Comparison of ENCODE assay signal across 13 mouse cellular contexts in the genomic region with DNA sequence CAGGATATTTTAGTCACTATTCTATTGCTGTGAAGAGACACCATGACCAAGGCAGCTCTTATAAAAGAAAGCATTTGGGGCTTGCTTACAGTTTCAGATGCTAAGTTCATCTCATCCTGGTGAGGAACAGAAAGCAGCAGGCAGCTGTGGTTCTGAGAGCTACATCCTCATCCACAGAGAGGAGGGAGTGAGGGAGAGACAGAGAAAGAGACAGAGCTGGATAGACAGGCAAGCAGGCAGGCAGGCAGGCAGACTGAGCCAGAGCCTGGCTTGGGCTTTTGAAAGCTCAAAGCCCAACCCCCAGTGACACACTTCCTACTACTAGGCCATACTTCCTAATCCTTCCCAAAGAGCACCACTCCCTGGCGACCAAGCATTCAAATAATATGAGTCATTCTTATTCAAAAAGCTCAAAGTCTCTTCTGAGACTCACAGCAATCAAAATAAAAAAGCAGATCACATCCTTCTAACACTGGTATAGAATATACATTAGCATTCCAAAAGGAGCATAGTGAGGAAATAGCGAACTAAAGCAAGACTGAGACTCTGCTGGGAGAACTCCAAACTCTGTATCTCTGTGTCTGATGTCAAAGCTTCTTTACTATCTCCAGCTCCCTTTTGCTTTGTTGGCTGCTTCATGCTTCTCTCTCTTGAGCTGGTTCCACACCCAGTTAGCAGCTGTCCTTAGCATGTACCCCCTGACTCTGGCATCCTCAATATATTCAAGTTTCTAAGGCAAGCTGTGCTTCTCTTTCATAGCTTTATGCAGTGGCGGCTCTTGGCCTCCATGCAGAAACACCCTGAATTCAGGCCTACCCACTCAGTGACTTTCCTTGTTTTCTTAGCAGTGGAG.
DNase-seq lines count a peak whose midpoint lies in the region; ATAC-seq lines count a peak whose summit lies in the region.
"Had no signal": no experiment of that assay in that cellular context is flagged by ENCODE, and none has a peak within 500 bp of the region (broad histone marks: within the 10 kb centered on the region; RNA-seq: fewer than 3 reads in every experiment).

No protein-coding gene starts in this region.

- 0 out of 2 replicates have a peak, but pooled peaks have one; percentile 18 for ATAC-seq in common myeloid progenitor, adult 5-6 weeks (replicated peaks; ENCODE audit: low read depth, poor library complexity, severe bottlenecking)
- ATAC-seq: forebrain, embryonic 13.5 days; inflammation-experienced regulatory T-cells, adult 6 months; Patski had no signal

- DNase-seq in layer of hippocampus, adult 9-11 months, result peak; percentile 30
- no peak for DNase-seq in layer of hippocampus, adult 11-12 months (ENCODE audit: low spot score)
- peak; percentile 83 for DNase-seq in ES-CJ7 (ENCODE audit: low read depth, low spot score)
- DNase-seq in telencephalon, adult 2 months (ENCODE audit: low read depth, low spot score), result peak; percentile 50
- no peak for DNase-seq in adrenal gland, adult (ENCODE audit: inconsistent age in 2 of 2, low spot score in 1 of 2)
- DNase-seq in urinary bladder, adult 18-20 months (ENCODE audit: low spot score in 2 of 2), result no peak
- DNase-seq: cerebellum, postnatal 14 days; lung, postnatal 14 days; thymus, postnatal 25 days had no signal

Comparison
In these comparisons a context has a peak if more than half of its experiments do, and no peak if none do; other contexts are left out.
1. DNase-seq: peak in layer of hippocampus, adult 9-11 months (single experiment), ES-CJ7 (single experiment) and telencephalon, adult 2 months (single experiment); none in layer of hippocampus, adult 11-12 months (single experiment), adrenal gland, adult (0 of 2) and urinary bladder, adult 18-20 months (0 of 2).